Mouse (Mus musculus) cerebellum, postnatal 25 days (tissue): ENCODE measurements around the gene Vmn1r57.
"Not testable (repeated sequence)": the region's sequence is repeated elsewhere in the genome, so short reads cannot be mapped to it uniquely, and the experiment has no call there.

Experiments
- DNase-seq, 2 experiments: peaks; one replicate each; pipeline ENCODE4 v3.0.0; 2021; ENCODE audit warnings: mixed read lengths in 2 of 2

Vmn1r57 gene

GRCm38 (mm10) chr7:5218193-5218592, at the start of gene Vmn1r57:
Gene Vmn1r57 (plus strand): TSS chr7:5218493.
- DNase-seq: not testable (repeated sequence)

GRCm38 (mm10) chr7:5196647-5197046, 21.6 kb upstream of the Vmn1r57 start, which contains the start of gene Vmn1r56:
Gene Vmn1r56 (minus strand): TSS chr7:5196747.
- DNase-seq: not testable (repeated sequence)

GRCm38 (mm10) chr7:5263051-5263450, 44.8 kb downstream of the Vmn1r57 start:
- DNase-seq: no peak
